Mouse (Mus musculus): ENCODE data around the gene Atxn1. TPM values are rescaled to one million over a fixed set of nuclear protein-coding genes. Genes with fewer than 3 reads are reported as not detected.
A peak's percentile ranks its signal among the peaks of the same experiment; 100 is the strongest.

Atxn1 gene
- polyA plus RNA-seq, 1 experiment from 2014 or later, result 11.9 TPM

- Histone ChIP-seq H3K4me3 (ENCODE audit: low read depth, low read length) (no peak overlapping the region), H3K4me2 (replicated peaks; ENCODE audit: low read depth, low read length) (no peak overlapping the region; the same call in 1 of the 2 replicates), H3K27ac (ENCODE audit: low read length) (no peak overlapping the region), H3K36me3 (ENCODE audit: insufficient read depth, low read length) (no peaks in the 10 kb centered on the region), H3K4me1 (ENCODE audit: insufficient read depth, low read depth, low read length) (no peaks in the 10 kb centered on the region), H3K27me3 (replicated peaks; ENCODE audit: insufficient read depth, low read length) (no peaks in the 10 kb centered on the region), H3K9me3 (ENCODE audit: low read length) (no peaks in the 10 kb centered on the region), H3K9ac (replicated peaks; ENCODE audit: low read depth) (no peak overlapping the region)
- ATAC-seq (no peak), DNase-seq (ENCODE audit: low spot score) (peak; percentile 26)
- TF ChIP-seq EP300 (IDR thresholded peaks at IDR 0.05) (no peak), CTCF (IDR thresholded peaks at IDR 0.05) (no peak)
- WGBS, result 54% methylated on average over 7 of the region's 7 CpGs
Measured at GRCm38 (mm10) chr13:45871554-45871953, 93.3 kb downstream of the Atxn1 start.

GRCm38 (mm10) chr13:45868886-45869285 is 95.9 kb downstream of the Atxn1 start:
- 68% methylated on average over 8 of the region's 8 CpGs for WGBS

GRCm38 (mm10) chr13:45867273-45867672 is 97.5 kb downstream of the Atxn1 start:
- Histone ChIP-seq H3K4me1 (ENCODE audit: insufficient read depth, low read depth, low read length) (no peaks in the 10 kb centered on the region), H3K4me2 (replicated peaks; ENCODE audit: low read depth, low read length) (no peak overlapping the region), H3K9me3 (ENCODE audit: low read length) (no peaks in the 10 kb centered on the region), H3K27me3 (replicated peaks; ENCODE audit: insufficient read depth, low read length) (no peaks in the 10 kb centered on the region), H3K4me3 (ENCODE audit: low read depth, low read length) (no peak overlapping the region), H3K9ac (replicated peaks; ENCODE audit: low read depth) (no peak overlapping the region), H3K27ac (ENCODE audit: low read length) (no peak overlapping the region), H3K36me3 (ENCODE audit: insufficient read depth, low read length) (no peaks in the 10 kb centered on the region)
- ATAC-seq (peak; percentile 55), DNase-seq (ENCODE audit: low spot score) (peak; percentile 54)
- 53% methylated on average over 14 of the region's 14 CpGs for WGBS
- no peak for TF ChIP-seq CTCF (IDR thresholded peaks at IDR 0.05)
- no peak for TF ChIP-seq EP300 (IDR thresholded peaks at IDR 0.05)

More at GRCm38 (mm10) chr13:45868886-45869285, 95.9 kb downstream of the Atxn1 start:
- no peak overlapping the region for H3K4me2 ChIP-seq (replicated peaks; ENCODE audit: low read depth, low read length)
- no peak overlapping the region for H3K27ac ChIP-seq (ENCODE audit: low read length)
- no peaks in the 10 kb centered on the region for H3K27me3 ChIP-seq (replicated peaks; ENCODE audit: insufficient read depth, low read length)
- no peaks in the 10 kb centered on the region for H3K36me3 ChIP-seq (ENCODE audit: insufficient read depth, low read length)
- ATAC-seq (no peak), DNase-seq (ENCODE audit: low spot score) (no peak)
- H3K9ac ChIP-seq (replicated peaks; ENCODE audit: low read depth), result no peak overlapping the region
- no peak for TF ChIP-seq CTCF (IDR thresholded peaks at IDR 0.05)
- no peak for TF ChIP-seq EP300 (IDR thresholded peaks at IDR 0.05)
- no peak overlapping the region for H3K4me3 ChIP-seq (ENCODE audit: low read depth, low read length)
- H3K4me1 ChIP-seq (ENCODE audit: insufficient read depth, low read depth, low read length), result no peaks in the 10 kb centered on the region
- no peaks in the 10 kb centered on the region for H3K9me3 ChIP-seq (ENCODE audit: low read length)

GRCm38 (mm10) chr13:45866615-45867245 is 98.1 kb downstream of the Atxn1 start:
- WGBS, result 67% methylated on average over 8 of the region's 8 CpGs
- Histone ChIP-seq H3K4me2 (replicated peaks; ENCODE audit: low read depth, low read length) (no peak overlapping the region), H3K27ac (ENCODE audit: low read length) (no peak overlapping the region), H3K27me3 (replicated peaks; ENCODE audit: insufficient read depth, low read length) (no peaks in the 10 kb centered on the region), H3K36me3 (ENCODE audit: insufficient read depth, low read length) (no peaks in the 10 kb centered on the region), H3K4me1 (ENCODE audit: insufficient read depth, low read depth, low read length) (no peaks in the 10 kb centered on the region), H3K9me3 (ENCODE audit: low read length) (no peaks in the 10 kb centered on the region), H3K9ac (replicated peaks; ENCODE audit: low read depth) (no peak overlapping the region), H3K4me3 (ENCODE audit: low read depth, low read length) (no peak overlapping the region)
- no peak for ATAC-seq
- TF ChIP-seq CTCF (IDR thresholded peaks at IDR 0.05), result no peak
- TF ChIP-seq EP300 (IDR thresholded peaks at IDR 0.05), result no peak
- DNase-seq (ENCODE audit: low spot score), result no peak

- ATAC-seq, result no peak
- Histone ChIP-seq H3K4me1 (ENCODE audit: insufficient read depth, low read depth, low read length) (no peaks in the 10 kb centered on the region), H3K9ac (replicated peaks; ENCODE audit: low read depth) (no peak overlapping the region), H3K9me3 (ENCODE audit: low read length) (no peaks in the 10 kb centered on the region), H3K27ac (ENCODE audit: low read length) (no peak overlapping the region), H3K36me3 (ENCODE audit: insufficient read depth, low read length) (no peaks in the 10 kb centered on the region), H3K4me3 (ENCODE audit: low read depth, low read length) (no peak overlapping the region), H3K4me2 (replicated peaks; ENCODE audit: low read depth, low read length) (no peak overlapping the region), H3K27me3 (replicated peaks; ENCODE audit: insufficient read depth, low read length) (no peaks in the 10 kb centered on the region)
- 94% methylated on average over 10 of the region's 10 CpGs for WGBS
- no peak for DNase-seq (ENCODE audit: low spot score)
- TF ChIP-seq EP300 (IDR thresholded peaks at IDR 0.05) (no peak), CTCF (IDR thresholded peaks at IDR 0.05) (no peak)
Measured at GRCm38 (mm10) chr13:45865620-45866019, 99.2 kb downstream of the Atxn1 start.

- Histone ChIP-seq H3K4me1 (ENCODE audit: insufficient read depth, low read depth, low read length) (no peaks in the 10 kb centered on the region), H3K4me3 (ENCODE audit: low read depth, low read length) (no peak overlapping the region), H3K9ac (replicated peaks; ENCODE audit: low read depth) (no peak overlapping the region), H3K27me3 (replicated peaks; ENCODE audit: insufficient read depth, low read length) (no peaks in the 10 kb centered on the region), H3K9me3 (ENCODE audit: low read length) (no peaks in the 10 kb centered on the region), H3K36me3 (ENCODE audit: insufficient read depth, low read length) (no peaks in the 10 kb centered on the region), H3K27ac (ENCODE audit: low read length) (no peak overlapping the region), H3K4me2 (replicated peaks; ENCODE audit: low read depth, low read length) (no peak overlapping the region)
- 65% methylated on average over 8 of the region's 8 CpGs for WGBS
- ATAC-seq, result no peak
- TF ChIP-seq CTCF (IDR thresholded peaks at IDR 0.05) (no peak), EP300 (IDR thresholded peaks at IDR 0.05) (no peak)
- DNase-seq (ENCODE audit: low spot score), result no peak
Measured at GRCm38 (mm10) chr13:45863779-45864178, 101.0 kb downstream of the Atxn1 start.

Data from lung, postnatal 0 days (tissue).